Mouse (Mus musculus) T-helper 17 cell (primary cell): ENCODE measurements around the gene Snrnp35.

Source experiments
- in situ Hi-C, 2 experiments: fragments of 300-600 bp; cut with MboI, MseI; formaldehyde crosslinking; loops; 1 replicate in 1 of 2; 2 replicates in 1 of 2; pipeline ENCODE4 v1.15.1; 2025; ENCODE audit warnings: high pct_unique_total_duplicates in 2 of 2

The Snrnp35 gene

GRCm38 (mm10) chr5:124532451-124532850, 49.5 kb downstream of the Snrnp35 start:
- in situ Hi-C loops, result loop anchor here in 1 of 2 experiments (10.0 kb wide), 1 partner anchor 98 kb away; the partner anchor contains the start of gene Kmt5a

DNA sequence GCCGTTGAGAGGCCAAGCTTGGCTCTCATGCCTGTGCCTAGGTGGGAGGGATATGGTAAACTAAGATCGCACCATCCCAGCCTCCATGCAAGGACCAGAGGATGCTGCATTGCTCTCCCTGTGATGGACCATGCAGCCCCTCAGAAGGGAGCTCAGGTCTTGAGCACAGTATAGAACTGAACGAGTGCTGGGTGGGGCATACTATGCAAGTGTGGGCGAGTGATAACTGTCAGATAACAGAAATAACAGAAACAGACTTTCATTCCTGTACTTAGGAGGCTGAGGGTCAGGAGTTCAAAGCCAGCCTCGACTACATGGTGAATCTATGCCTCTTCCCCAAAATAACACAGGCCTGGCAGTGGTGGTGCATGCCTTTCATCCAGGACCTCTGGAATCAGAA, 52.1 kb downstream of the Snrnp35 start:
- in situ Hi-C loops, result loop anchor here in 1 of 2 experiments (5.0 to 10.0 kb wide), 2 partner anchors 38 to 100 kb away; partner anchors contain the start of gene Kmt5a

GRCm38 (mm10) chr5:124536776-124537175, 53.8 kb downstream of the Snrnp35 start:
- in situ Hi-C loops, result loop anchor here in 1 of 2 experiments (5.0 to 10.0 kb wide), 2 partner anchors 39 to 102 kb away; partner anchors contain the start of gene Kmt5a

DNA sequence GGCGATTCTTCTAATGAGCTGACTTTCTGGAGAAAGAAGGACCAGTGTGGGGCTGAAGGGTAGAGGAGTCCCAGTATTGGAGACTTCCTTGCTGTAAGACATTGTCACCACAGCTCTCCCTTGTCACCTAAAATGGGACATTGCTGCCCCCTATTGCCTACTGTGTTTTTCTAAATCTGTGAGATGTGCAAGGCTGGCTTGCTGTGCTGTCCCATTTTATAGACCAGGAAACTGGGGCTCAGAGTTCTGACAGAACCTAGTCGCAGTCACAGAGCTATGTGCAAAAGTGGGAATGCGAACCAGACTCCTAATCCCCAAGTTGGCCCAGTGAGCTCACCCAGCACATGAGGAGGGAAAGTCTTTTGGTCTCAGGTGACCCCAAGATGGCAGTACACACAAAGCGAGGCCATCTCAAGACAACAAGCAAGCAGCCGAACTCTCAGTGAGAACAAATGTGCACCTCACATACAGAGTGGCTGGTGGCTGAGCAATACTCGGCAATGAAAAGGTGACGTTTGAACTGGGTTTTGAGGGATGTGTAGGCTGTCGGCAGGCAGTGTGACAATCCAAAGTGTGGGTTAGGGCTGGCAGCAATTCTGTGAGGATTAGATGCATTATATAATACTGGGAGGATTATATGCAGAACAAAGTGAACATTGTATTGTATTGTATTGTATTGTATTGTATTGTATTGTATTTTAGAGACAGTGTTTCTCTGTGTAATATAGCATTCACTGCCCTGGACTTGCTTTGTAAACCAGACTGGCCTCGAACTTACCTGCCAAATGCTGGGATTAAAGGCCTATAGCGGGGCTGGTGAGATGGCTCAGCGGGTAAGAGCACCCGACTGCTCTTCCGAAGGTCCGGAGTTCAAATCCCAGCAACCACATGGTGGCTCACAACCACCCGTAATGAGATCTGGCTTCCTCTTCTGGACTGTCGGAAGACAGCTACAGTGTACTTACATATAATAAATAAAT, 56.2 kb downstream of the Snrnp35 start:
- in situ Hi-C loops, result loop anchor here in 1 of 2 experiments (5.0 to 10.0 kb wide), 2 partner anchors 42 to 104 kb away; partner anchors contain the start of gene Kmt5a

DNA sequence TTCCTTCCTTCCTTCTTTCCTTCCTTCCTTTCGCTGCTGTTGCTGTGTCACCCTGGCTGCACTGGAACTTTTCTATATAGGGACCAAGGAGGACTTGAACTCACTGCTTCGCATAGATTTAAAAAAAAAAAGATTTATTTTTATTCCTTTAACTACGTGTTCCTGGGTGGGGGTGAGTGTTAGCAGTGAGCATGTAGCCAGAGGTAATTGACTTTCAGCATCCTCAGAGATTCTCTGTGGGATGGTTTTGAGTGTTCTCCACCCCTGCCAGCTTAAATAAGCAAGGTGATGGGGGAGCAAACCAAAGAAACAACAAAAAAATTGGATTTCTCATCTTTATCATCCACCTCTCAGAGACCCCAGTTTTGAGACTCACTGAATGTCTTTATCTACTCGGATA, 57.0 kb downstream of the Snrnp35 start:
- in situ Hi-C loops, result loop anchor here (5.0 to 10.0 kb wide), 4 partner anchors 43 to 185 kb away; partner anchors contain the start of genes Kmt5a (in 1 of the 2) and Sbno1 (in 1 of the 2)

GRCm38 (mm10) chr5:124540383-124540786, 57.5 kb downstream of the Snrnp35 start, which contains the start of gene Tmed2:
TSS of gene Tmed2 (plus strand) at chr5:124540695.
- in situ Hi-C loops, result loop anchor here in 1 of 2 experiments (5.0 to 10.0 kb wide), 2 partner anchors 113 to 186 kb away; partner anchors contain the start of gene Sbno1
